Mouse (Mus musculus) liver, embryonic 14.5 days (tissue): ENCODE measurements around the gene Nhs.

Experiments
- CTCF ChIP-seq: IDR thresholded peaks from 2 replicates; pipeline ENCODE4 v1.5.1; 2016; ENCODE audit warnings: antibody characterized with exemption, low read depth, control low read depth
- EP300 ChIP-seq: IDR thresholded peaks from 2 replicates; pipeline ENCODE4 v1.6.1; 2016; ENCODE audit warnings: antibody characterized with exemption, low read depth

GRCm38 (mm10) chrX:161921581-161921980, 237.9 kb downstream of the Nhs start:
- TF ChIP-seq EP300 = no peak
- TF ChIP-seq CTCF = no peak
